Mouse (Mus musculus) splenic B cell, adult 2 months (primary cell): ENCODE measurements around the gene Ssr2.

Experiments used
- DNase-seq: peaks from one replicate; pipeline ENCODE4 v3.0.0-alpha.2; 2011; ENCODE audit warnings: low read depth, low spot score
- H3K27me3 ChIP-seq: 2 replicates; pipeline ENCODE4 v1.6.1; 2012; ENCODE audit warnings: mild to moderate bottlenecking, low read length, moderate library complexity, mixed read lengths; ENCODE audit not compliant: control insufficient read depth, poor library complexity, insufficient read depth, severe bottlenecking
- H3K36me3 ChIP-seq: 2 replicates; pipeline ENCODE4 v1.6.1; 2012; ENCODE audit warnings: mild to moderate bottlenecking, low read length, moderate library complexity, mixed read lengths; ENCODE audit not compliant: control insufficient read depth, poor library complexity, insufficient read depth, severe bottlenecking

Ssr2 gene

GRCm38 (mm10) chr3:88575540-88575939 is at the start of gene Ssr2:
TSS of gene Ssr2 (plus strand) at chr3:88575876.
- no peak for DNase-seq
- no peaks in the 10 kb centered on the region for H3K27me3 ChIP-seq

GRCm38 (mm10) chr3:88526157-88527131 is 49.2 kb upstream of the Ssr2 start:
- H3K27me3 ChIP-seq, result no peaks in the 10 kb centered on the region
- no peaks in the 10 kb centered on the region for H3K36me3 ChIP-seq
- peak; percentile 95 for DNase-seq

More at GRCm38 (mm10) chr3:88575540-88575939, at the start of gene Ssr2:
- no peaks in the 10 kb centered on the region for H3K36me3 ChIP-seq

GRCm38 (mm10) chr3:88527565-88527964 is 48.1 kb upstream of the Ssr2 start:
- DNase-seq, result no peak
- Histone ChIP-seq H3K36me3 (no peaks in the 10 kb centered on the region), H3K27me3 (0 out of 2 replicates have a peak, but pooled peaks cover 2% of the 10 kb centered on the region)

GRCm38 (mm10) chr3:88528646-88529045 is 47.0 kb upstream of the Ssr2 start:
- no peaks in the 10 kb centered on the region for H3K36me3 ChIP-seq
- no peak for DNase-seq
- 0 out of 2 replicates have a peak, but pooled peaks cover 2% of the 10 kb centered on the region for H3K27me3 ChIP-seq

DNA sequence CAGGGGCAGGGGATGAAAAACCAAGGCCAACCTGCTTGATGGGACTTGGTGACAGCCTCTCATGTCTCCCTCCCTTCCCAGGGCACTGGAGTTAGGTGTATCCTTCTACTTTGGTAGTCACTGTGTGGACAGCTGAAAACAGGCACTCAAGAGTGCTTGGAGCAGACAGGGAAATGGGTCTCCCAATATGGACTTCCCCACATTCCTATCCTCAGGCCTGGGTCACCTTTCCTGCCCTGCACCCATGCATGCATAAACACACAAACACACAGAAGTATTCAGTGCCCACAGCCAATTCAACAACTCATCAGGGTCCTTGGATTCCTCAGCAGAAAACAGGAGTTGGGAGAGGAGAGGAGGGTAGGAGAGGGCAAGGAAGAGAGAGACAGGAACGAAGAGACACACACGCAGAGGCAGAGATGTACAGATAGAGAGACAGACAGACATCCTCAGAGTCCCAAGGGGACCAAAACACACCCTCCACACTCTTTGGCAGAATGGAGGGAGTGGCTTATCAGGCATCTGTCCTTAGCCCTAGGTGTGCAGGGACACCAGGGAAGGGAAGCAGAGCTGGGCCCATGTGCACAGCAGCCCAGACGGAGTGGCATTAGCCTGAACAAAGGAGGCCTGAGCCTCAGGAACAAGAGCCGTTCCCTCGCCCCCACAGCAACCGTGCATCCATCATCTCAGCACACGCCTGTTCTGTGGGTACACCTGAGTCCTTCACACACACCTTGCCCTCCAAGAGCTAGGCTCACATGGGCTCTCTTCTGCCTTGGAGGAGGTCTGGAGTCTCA is 46.3 kb upstream of the Ssr2 start:
- 0 out of 2 replicates have a peak, but pooled peaks cover 2% of the 10 kb centered on the region for H3K27me3 ChIP-seq
- DNase-seq, result no peak

DNA sequence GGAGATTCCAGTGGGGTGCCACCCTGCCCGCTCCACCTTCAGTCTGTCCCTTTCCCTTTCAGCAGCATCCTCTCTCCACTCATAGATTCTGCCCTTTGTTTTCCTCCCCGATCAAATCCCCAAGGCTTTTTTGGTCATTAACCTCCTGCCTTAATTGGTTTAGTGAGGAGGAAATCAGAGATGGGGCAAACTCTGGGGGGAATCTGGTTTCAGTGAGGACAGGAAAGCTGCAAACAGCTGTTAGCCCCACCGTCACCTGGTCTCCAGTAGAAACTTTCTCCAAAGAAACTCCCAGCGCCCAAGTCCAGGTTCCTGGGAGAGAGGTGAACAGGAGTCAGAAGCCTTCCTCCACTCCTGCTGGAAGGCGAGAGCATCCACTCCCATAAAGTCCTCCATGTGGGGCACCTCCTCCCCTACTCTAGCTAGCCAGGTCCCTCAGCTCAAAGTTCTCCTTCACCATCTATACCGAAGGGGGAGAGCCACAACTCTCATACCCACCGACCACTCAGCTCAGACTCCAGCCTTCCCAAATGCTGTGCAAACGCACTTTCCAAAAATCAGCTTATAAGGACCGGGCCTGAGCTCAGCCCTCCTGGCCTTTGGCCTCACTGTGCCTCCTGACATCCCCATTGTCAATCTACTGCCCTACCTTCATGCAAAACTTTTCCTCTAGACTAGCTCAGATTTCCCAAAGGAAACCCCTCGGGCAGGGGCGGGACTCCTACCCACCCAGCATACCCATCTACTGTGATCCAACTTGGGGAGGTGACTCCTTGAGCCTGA is 45.4 kb upstream of the Ssr2 start:
- DNase-seq, result no peak
- Histone ChIP-seq H3K27me3 (0 out of 2 replicates have a peak, but pooled peaks cover 2% of the 10 kb centered on the region), H3K36me3 (no peaks in the 10 kb centered on the region)

More for the DNA sequence above, 46.3 kb upstream of the Ssr2 start:
- no peaks in the 10 kb centered on the region for H3K36me3 ChIP-seq

GRCm38 (mm10) chr3:88531348-88532298 is 44.1 kb upstream of the Ssr2 start:
- DNase-seq, result peak; percentile 75
- Histone ChIP-seq H3K36me3 (no peaks in the 10 kb centered on the region), H3K27me3 (0 out of 2 replicates have a peak, but pooled peaks cover 2% of the 10 kb centered on the region)

DNA sequence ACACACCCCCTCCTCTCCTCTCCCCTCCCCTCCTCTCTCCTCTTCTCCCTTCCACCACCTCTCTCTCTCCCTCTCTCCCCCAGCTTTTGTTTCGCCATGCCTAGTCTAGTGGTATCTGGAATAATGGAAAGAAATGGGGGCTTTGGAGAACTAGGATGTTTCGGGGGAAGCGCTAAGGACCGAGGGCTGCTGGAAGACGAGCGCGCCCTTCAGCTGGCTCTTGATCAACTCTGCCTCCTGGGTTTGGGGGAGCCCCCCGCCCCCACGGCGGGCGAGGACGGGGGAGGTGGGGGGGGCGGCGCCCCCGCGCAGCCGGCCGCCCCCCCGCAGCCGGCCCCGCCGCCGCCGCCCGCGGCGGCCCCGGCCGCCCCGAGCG is 43.4 kb upstream of the Ssr2 start, which contains the start of gene Mex3a:
Gene Mex3a, plus strand, starts transcription at position 97 of the 376 bp plus-strand sequence.
- DNase-seq, result no peak
- Histone ChIP-seq H3K27me3 (0 out of 2 replicates have a peak, but pooled peaks cover 2% of the 10 kb centered on the region), H3K36me3 (no peaks in the 10 kb centered on the region)

DNA sequence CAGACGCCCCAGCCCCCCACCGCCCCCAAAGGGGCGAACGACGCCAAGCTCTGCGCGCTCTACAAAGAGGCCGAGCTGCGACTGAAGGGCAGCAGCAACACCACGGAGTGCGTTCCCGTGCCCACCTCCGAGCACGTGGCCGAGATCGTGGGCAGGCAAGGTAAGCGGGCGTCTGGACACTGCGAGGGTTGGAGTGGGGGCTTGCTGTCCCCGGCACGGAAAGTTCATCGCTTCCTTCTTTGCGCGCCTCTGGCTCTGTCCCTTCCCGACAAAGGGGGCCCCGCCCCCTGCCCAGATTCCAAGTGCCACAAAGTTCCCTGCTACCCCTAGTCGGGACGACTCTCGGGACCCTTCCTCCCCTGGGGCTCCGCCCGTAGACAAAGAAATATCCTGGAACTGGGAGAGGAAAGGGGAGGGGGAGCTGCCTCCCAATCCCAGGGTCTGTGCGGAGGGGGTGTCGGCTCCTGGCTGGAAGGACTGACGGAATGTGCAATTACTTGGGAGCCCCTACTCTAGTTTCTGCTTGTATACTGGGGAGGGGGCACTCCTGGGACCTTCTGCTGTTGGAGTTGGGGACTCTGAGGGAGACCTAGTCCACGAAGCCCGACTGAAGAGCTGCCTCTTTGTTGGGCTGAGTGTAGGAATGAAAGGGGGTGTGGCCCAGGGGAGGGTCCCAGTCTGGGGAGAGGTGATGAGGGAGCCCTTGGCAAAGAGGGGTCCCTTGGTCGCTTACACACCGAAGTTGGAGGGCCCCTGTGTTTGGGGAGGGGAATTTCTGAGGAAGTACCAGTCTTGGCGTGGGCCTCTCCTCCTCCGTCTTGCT is 42.8 kb upstream of the Ssr2 start:
- H3K27me3 ChIP-seq, result 0 out of 2 replicates have a peak, but pooled peaks cover 2% of the 10 kb centered on the region
- H3K36me3 ChIP-seq, result no peaks in the 10 kb centered on the region
- DNase-seq, result no peak

- Histone ChIP-seq H3K36me3 (no peaks in the 10 kb centered on the region), H3K27me3 (0 out of 2 replicates have a peak, but pooled peaks cover 2% of the 10 kb centered on the region)
- DNase-seq, result no peak
Observed at GRCm38 (mm10) chr3:88533706-88534105, 42.0 kb upstream of the Ssr2 start.

DNA sequence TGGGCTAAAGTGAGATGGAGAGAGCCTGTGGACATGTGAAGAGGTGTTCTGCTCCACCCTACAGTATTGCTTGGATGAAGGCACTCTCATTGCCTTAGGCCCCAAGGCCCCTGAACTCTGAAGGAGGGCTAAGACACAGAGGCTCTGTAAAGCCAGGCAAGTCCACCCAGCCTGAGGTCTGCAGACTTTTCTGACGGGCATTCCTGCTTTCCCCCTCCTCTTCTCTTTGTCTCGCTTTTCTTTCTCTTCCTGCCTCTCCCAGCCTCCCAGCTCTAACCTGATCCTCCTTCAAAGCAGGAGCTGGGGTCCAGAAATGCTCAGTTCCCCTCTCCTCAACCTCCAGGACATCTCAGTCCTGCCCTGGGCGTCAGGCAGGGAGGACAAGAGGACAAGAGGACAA is 40.7 kb upstream of the Ssr2 start:
- Histone ChIP-seq H3K36me3 (no peaks in the 10 kb centered on the region), H3K27me3 (0 out of 2 replicates have a peak, but pooled peaks cover 2% of the 10 kb centered on the region)
- DNase-seq, result no peak

DNA sequence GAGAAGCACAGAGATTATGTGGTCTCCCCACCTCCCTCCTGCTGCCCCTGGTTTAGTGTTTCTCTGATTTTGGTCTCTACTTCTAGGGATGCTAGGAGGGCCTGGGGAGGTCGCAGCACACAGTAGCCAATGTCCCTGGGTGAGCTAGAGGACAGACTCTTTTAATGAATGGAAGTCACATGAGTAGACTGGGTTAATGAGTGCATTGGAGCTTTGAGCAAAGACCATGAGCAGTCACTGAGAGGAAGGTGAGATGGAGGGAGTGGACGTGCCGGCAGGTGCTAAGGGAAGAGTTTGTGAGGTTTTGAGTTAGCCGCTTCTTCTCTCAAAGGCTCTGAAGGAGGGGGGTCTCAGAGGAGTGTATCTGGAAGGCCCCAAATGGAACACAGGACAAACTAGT is 40.1 kb upstream of the Ssr2 start:
- 0 out of 2 replicates have a peak, but pooled peaks cover 2% of the 10 kb centered on the region for H3K27me3 ChIP-seq
- no peak for DNase-seq
- no peaks in the 10 kb centered on the region for H3K36me3 ChIP-seq
